Mouse (Mus musculus) kidney, postnatal 0 days (tissue): ENCODE measurements around the gene Ctr9. TPM values are rescaled to one million over a fixed set of nuclear protein-coding genes. Genes with fewer than 3 reads are reported as not detected.

ENCODE experiments used
- ATAC-seq: fragments of 200-750 bp; cut with Nextera tagmentation; replicated peaks from 2 replicates; pipeline ENCODE4 v1.8.0; 2017; ENCODE audit warnings: low read depth, moderate number of reproducible peaks, moderate TSS enrichment, moderate library complexity; ENCODE audit not compliant: low FRiP score
- DNase-seq: peaks from one replicate; pipeline ENCODE4 v3.0.0-alpha.2; 2016; ENCODE audit warnings: low spot score
- H3K27ac ChIP-seq: fragments of 300-500 bp; sonication (generic); 2 replicates; pipeline ENCODE4 v1.5.1; 2014; ENCODE audit warnings: mild to moderate bottlenecking
- H3K27me3 ChIP-seq: fragments of 300-500 bp; sonication (generic); 2 replicates; pipeline ENCODE4 v1.6.1; 2014; ENCODE audit warnings: low read length, mixed read lengths; ENCODE audit not compliant: insufficient read depth
- H3K36me3 ChIP-seq: fragments of 300-500 bp; sonication (generic); 2 replicates; pipeline ENCODE4 v1.6.1; 2014; ENCODE audit warnings: low read length, mixed read lengths; ENCODE audit not compliant: insufficient read depth
- H3K4me1 ChIP-seq: fragments of 300-500 bp; sonication (generic); replicated peaks from 2 replicates; pipeline ENCODE4 v1.6.1; 2014; ENCODE audit warnings: antibody characterized with exemption, low read length, mixed read lengths; ENCODE audit not compliant: insufficient read depth
- H3K4me2 ChIP-seq: fragments of 300-500 bp; sonication (generic); 2 replicates; pipeline ENCODE4 v1.6.1; 2014; ENCODE audit warnings: mild to moderate bottlenecking, low read length, moderate library complexity, mixed read lengths
- H3K4me3 ChIP-seq: fragments of 300-500 bp; sonication (generic); replicated peaks from 2 replicates; pipeline ENCODE4 v1.5.1; 2014; ENCODE audit warnings: low read depth, low read length
- H3K9ac ChIP-seq: fragments of 300-500 bp; sonication (generic); 2 replicates; pipeline ENCODE4 v1.6.1; 2014; ENCODE audit warnings: low read depth, low read length
- H3K9me3 ChIP-seq: fragments of 300-500 bp; sonication (generic); replicated peaks from 2 replicates; pipeline ENCODE4 v1.6.1; 2016; ENCODE audit warnings: low read length, inconsistent platforms, mixed read lengths
- CTCF ChIP-seq: IDR thresholded peaks from 2 replicates; pipeline ENCODE4 v1.5.1; 2016; ENCODE audit warnings: antibody characterized with exemption, low read depth, mild to moderate bottlenecking, moderate library complexity
- WGBS: fragments of 180-500 bp; shearing (Covaris S2); extraction: QIAGEN DNeasy Blood & Tissue Kit; methylation state at CpG from one replicate; pipeline ENCODE4 v1.1.7; 2014; 5-methylcytosine and 5-hydroxymethylcytosine counted together
- polyA plus RNA-seq: library from polyadenylated mRNA; unstranded; fragments of >200 nt; fragmentation: Nextera tagmentation; extraction: Ambion mirVana; gene quantifications from 2 replicates; pipeline ENCODE4 v1.2.1, GENCODE M21; 2015

The Ctr9 gene
- polyA plus RNA-seq, 1 experiment from 2014 or later: 50.5 TPM

- Histone ChIP-seq H3K9me3 (no peaks in the 10 kb centered on the region), H3K27me3 (no peaks in the 10 kb centered on the region), H3K36me3 (no peaks in the 10 kb centered on the region), H3K4me3 (no peak overlapping the region), H3K9ac (no peak overlapping the region), H3K4me2 (no peak overlapping the region), H3K27ac (peak overlapping the region; percentile 44; the same call in 1 of the 2 replicates), H3K4me1 (0 out of 2 replicates have a peak, but pooled peaks cover 11% of the 10 kb centered on the region)
- TF ChIP-seq CTCF: no peak
- DNase-seq (no peak), ATAC-seq (no peak)
- 68% methylated on average over 7 of the region's 7 CpGs for WGBS
Measured at GRCm38 (mm10) chr7:110985581-110986265, 43.0 kb upstream of the Ctr9 start.

DNA sequence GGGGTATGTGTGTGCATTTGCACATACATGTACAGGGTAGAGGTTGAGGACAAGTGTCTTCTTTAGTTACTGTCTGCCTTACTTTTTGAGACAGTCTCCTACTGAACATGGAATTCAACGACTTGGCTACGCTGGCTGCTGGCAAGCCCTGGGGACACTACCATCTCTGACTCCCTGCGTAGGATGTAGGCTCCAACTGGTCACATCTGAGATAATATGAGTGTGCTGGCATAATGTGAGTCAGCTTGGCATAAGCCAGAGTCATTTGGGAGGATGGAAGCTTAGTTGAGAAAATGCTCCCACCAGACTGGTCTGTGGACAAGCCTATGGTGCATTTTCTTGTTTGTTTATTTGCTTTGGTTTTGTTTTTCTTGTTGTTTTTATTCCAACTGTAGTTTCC lies 40.7 kb upstream of the Ctr9 start:
- Histone ChIP-seq H3K9me3 (no peaks in the 10 kb centered on the region), H3K4me1 (0 out of 2 replicates have a peak, but pooled peaks cover 12% of the 10 kb centered on the region), H3K36me3 (no peaks in the 10 kb centered on the region), H3K9ac (no peak overlapping the region), H3K27me3 (no peaks in the 10 kb centered on the region), H3K27ac (no peak overlapping the region), H3K4me3 (no peak overlapping the region), H3K4me2 (no peak overlapping the region)
- ATAC-seq (no peak), DNase-seq (no peak)
- TF ChIP-seq CTCF: no peak
- 79% methylated on average over 3 of the region's 3 CpGs for WGBS

GRCm38 (mm10) chr7:110989286-110989879 lies 39.4 kb upstream of the Ctr9 start:
- H3K36me3 ChIP-seq: no peaks in the 10 kb centered on the region
- 21% methylated on average over 5 of the region's 5 CpGs for WGBS
- no peak overlapping the region for H3K4me3 ChIP-seq
- DNase-seq: peak; percentile 94
- H3K27me3 ChIP-seq: no peaks in the 10 kb centered on the region
- ATAC-seq: peak; percentile 57
- H3K4me1 ChIP-seq: 0 out of 2 replicates have a peak, but pooled peaks cover 12% of the 10 kb centered on the region
- no peak overlapping the region for H3K9ac ChIP-seq
- peak overlapping the region; percentile 79 for H3K27ac ChIP-seq
- no peak for TF ChIP-seq CTCF
- no peaks in the 10 kb centered on the region for H3K9me3 ChIP-seq
- H3K4me2 ChIP-seq: no peak overlapping the region

GRCm38 (mm10) chr7:110990356-110991220 lies 38.2 kb upstream of the Ctr9 start:
- 51% methylated on average over 5 of the region's 5 CpGs for WGBS
- no peaks in the 10 kb centered on the region for H3K27me3 ChIP-seq
- no peak for DNase-seq

DNA sequence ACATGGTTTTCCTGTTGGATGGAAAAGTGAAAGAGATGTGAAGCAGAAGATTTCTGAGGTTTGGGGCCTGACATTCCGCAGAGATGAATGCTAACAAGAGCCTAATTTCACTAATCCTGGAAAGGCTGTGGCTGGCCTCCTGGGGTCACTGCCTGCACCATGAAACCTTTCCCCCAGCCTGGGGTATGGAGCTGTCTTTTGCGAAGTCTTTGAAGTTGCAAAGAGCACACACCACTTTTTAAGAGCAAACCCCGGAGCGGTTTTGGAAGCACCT lies 37.6 kb upstream of the Ctr9 start:
- Histone ChIP-seq H3K36me3 (no peaks in the 10 kb centered on the region), H3K27ac (peak overlapping the region; percentile 25; the same call in 1 of the 2 replicates), H3K4me1 (0 out of 2 replicates have a peak, but pooled peaks cover 6% of the 10 kb centered on the region), H3K9me3 (no peaks in the 10 kb centered on the region), H3K4me3 (no peak overlapping the region), H3K27me3 (no peaks in the 10 kb centered on the region), H3K9ac (no peak overlapping the region), H3K4me2 (no peak overlapping the region)
- no peak for TF ChIP-seq CTCF
- 58% methylated on average over 4 of the region's 4 CpGs for WGBS
- ATAC-seq: no peak
- no peak for DNase-seq

More at GRCm38 (mm10) chr7:110990356-110991220, 38.2 kb upstream of the Ctr9 start:
- peak; percentile 62; the same call in 1 of the 2 replicates for ATAC-seq
- no peak overlapping the region for H3K4me2 ChIP-seq
- no peaks in the 10 kb centered on the region for H3K36me3 ChIP-seq
- no peaks in the 10 kb centered on the region for H3K9me3 ChIP-seq
- no peak overlapping the region for H3K4me3 ChIP-seq
- H3K4me1 ChIP-seq: 0 out of 2 replicates have a peak, but pooled peaks cover 11% of the 10 kb centered on the region
- H3K27ac ChIP-seq: peak overlapping the region; percentile 79
- TF ChIP-seq CTCF: no peak
- no peak overlapping the region for H3K9ac ChIP-seq
